Mouse (Mus musculus): Measurements from ENCODE around the gene Atp7b. TPM values are rescaled to one million over a fixed set of nuclear protein-coding genes. Genes with fewer than 3 reads are reported as not detected.

Atp7b gene
- polyA plus RNA-seq, 1 experiment: 1.4 TPM

DNA sequence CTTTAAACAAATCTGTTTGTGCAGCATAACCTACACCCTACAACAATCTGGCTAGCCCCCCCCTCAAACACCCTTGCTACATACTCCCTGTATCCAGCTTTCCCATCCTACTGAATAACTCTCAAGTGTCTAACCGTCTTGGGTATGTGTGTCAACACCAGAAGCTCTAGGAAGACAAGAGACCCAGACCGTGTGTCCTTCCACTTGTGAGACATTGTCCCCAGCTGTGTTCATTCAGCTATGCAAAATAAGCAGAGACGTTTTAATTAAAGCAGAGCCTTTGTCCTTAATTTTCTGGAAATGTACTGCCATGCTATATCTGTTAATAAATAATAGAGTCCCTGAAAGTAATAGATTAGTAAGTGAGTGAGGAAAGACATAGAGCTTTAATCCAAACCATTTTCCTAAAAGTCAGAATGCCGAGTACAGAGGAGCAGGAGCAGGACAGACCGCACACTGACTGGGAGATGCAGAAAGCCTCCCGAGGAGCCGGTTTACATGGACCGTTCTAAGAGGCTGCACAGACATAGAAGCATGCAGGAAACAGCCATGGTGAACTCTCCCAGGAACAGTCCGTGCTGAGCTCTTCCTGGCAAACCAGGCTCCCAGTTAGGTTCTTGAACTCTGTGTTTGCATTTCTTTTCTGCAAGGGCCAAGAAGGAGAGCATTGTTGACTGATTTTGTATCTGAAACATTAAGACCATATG is 112.6 kb downstream of the Atp7b start:
- TF ChIP-seq POLR2A (IDR thresholded peaks at IDR 0.05; ENCODE audit: extremely low read depth, insufficient read depth, low read length) (no peak), CTCF (IDR thresholded peaks at IDR 0.05; ENCODE audit: extremely low read depth, insufficient read depth, low read length) (no peak)
- Histone ChIP-seq H3K4me3 (ENCODE audit: insufficient read depth, low read length) (no peak overlapping the region), H3K27ac (ENCODE audit: insufficient read depth, low read length) (no peak overlapping the region), H3K4me1 (ENCODE audit: control insufficient read depth, insufficient read depth, low read length) (no peaks in the 10 kb centered on the region)

DNA sequence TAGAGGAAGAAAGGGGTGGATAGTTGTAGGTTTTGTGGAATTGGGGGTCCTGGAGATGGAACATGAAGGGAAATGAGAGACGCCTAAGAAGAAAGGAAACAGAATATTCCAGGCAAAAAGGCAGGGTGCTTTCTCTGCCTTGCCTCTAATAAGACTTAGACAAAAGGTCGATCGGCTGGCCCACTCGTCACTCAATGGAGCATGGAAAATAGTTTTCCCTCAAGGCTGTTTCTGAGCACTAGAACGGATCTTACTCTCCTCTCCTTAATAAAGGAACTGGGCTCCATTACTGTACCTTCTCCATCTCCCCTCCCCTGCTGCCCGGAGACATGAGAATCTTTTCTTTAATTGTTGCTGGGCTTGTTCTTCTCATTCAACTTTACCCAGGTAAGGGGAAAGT is 113.6 kb downstream of the Atp7b start, which contains the start of gene Defb13:
Gene Defb13 (plus strand): TSS at position 301 of the 400 bp plus-strand sequence.
- H3K27ac ChIP-seq (ENCODE audit: insufficient read depth, low read length): no peak within 1 kb of the TSS
- H3K4me3 ChIP-seq (ENCODE audit: insufficient read depth, low read length): no peak within 1 kb of the TSS
- no peaks in the 10 kb centered on the region for H3K4me1 ChIP-seq (ENCODE audit: control insufficient read depth, insufficient read depth, low read length)
- TF ChIP-seq POLR2A (IDR thresholded peaks at IDR 0.05; ENCODE audit: extremely low read depth, insufficient read depth, low read length) (no peak), CTCF (IDR thresholded peaks at IDR 0.05; ENCODE audit: extremely low read depth, insufficient read depth, low read length) (no peak)

Other genes with a start within 250 kb of the Atp7b start
- not detected in 2 replicates for gene Defb50, start 236.8 kb downstream of the Atp7b start, polyA plus RNA-seq (2012; rRNA removed)
- gene Defb2, start 220.4 kb downstream of the Atp7b start, polyA plus RNA-seq (2012; rRNA removed): not detected in 2 replicates
- not detected in 2 replicates for gene Defb10, start 201.4 kb downstream of the Atp7b start, polyA plus RNA-seq (2012; rRNA removed)
- gene Defb9, start 174.9 kb downstream of the Atp7b start, polyA plus RNA-seq (2012; rRNA removed): not detected in 2 replicates
- gene Defb11, start 153.9 kb downstream of the Atp7b start, polyA plus RNA-seq (2012; rRNA removed): not detected in 2 replicates
- not detected in 2 replicates for gene Defb15, start 127.6 kb downstream of the Atp7b start, polyA plus RNA-seq (2012; rRNA removed)
- not detected in 2 replicates for gene Defb35, start 122.0 kb downstream of the Atp7b start, polyA plus RNA-seq (2012; rRNA removed)
- gene Defb13, start 113.5 kb downstream of the Atp7b start, polyA plus RNA-seq (2012; rRNA removed): not detected in 2 replicates
- not detected in 2 replicates for gene Fam90a1a, start 101.6 kb downstream of the Atp7b start, polyA plus RNA-seq (2012; rRNA removed)
- not detected in 2 replicates for gene Ccdc70, start 90.5 kb downstream of the Atp7b start, polyA plus RNA-seq (2012; rRNA removed)
- 12.3 and 13.0 TPM in 2 replicates for gene Alg11, start 416 bp upstream of the Atp7b start, polyA plus RNA-seq (2012; rRNA removed)
- 0.04 and 0.33 TPM in 2 replicates for gene Nek5, start 64.7 kb upstream of the Atp7b start, polyA plus RNA-seq (2012; rRNA removed)
- 2.7 and 2.8 TPM in 2 replicates for gene Nek3, start 106.1 kb upstream of the Atp7b start, polyA plus RNA-seq (2012; rRNA removed)
- 0.85 and 1.7 TPM in 2 replicates for gene Ckap2, start 125.5 kb upstream of the Atp7b start, polyA plus RNA-seq (2012; rRNA removed)
- 14.2 and 14.7 TPM in 2 replicates for gene Vps36, start 132.5 kb upstream of the Atp7b start, polyA plus RNA-seq (2012; rRNA removed)
- 4.7 and 5.6 TPM in 2 replicates for gene Thsd1, start 167.0 kb upstream of the Atp7b start, polyA plus RNA-seq (2012; rRNA removed)
- gene Tpte, start 223.1 kb upstream of the Atp7b start, polyA plus RNA-seq (2012; rRNA removed): not detected in 2 replicates